ENCODE assay signal across 21 mouse cellular contexts in genomic region chr5:113108165-113108764, GRCm38 (mm10). TPM values are rescaled to one million over a fixed set of nuclear protein-coding genes. Genes with fewer than 3 reads are reported as not detected.
DNase-seq lines count a peak whose midpoint lies in the region; ATAC-seq and TF ChIP-seq lines count a peak whose summit lies in the region.
"Had no signal": no experiment of that assay in that cellular context is flagged by ENCODE, and none has a peak within 500 bp of the region (broad histone marks: within the 10 kb centered on the region; RNA-seq: fewer than 3 reads in every experiment).

No protein-coding gene starts in this region.

- no peak for TF ChIP-seq EP300 in liver, postnatal 0 days (IDR thresholded peaks at IDR 0.05; ENCODE audit: low read depth)

- no peak for TF ChIP-seq CTCF in liver, postnatal 0 days (IDR thresholded peaks at IDR 0.05; ENCODE audit: low read depth)

- no peaks in the 10 kb centered on the region for H3K36me3 ChIP-seq in embryonic facial prominence, embryonic 14.5 days (ENCODE audit: control insufficient read depth, insufficient read depth, low read length)
- H3K36me3 ChIP-seq in embryonic facial prominence, embryonic 10.5 days (replicated peaks): no peaks in the 10 kb centered on the region
- H3K36me3 ChIP-seq in limb, embryonic 12.5 days: no peaks in the 10 kb centered on the region
- H3K36me3 ChIP-seq in limb, embryonic 10.5 days: no peaks in the 10 kb centered on the region
- H3K36me3 ChIP-seq in heart, embryonic 15.5 days: no peaks in the 10 kb centered on the region
- H3K36me3 ChIP-seq in liver, postnatal 0 days (replicated peaks; ENCODE audit: insufficient read depth, low read length): no peaks in the 10 kb centered on the region

- no peak overlapping the region for H3K9ac ChIP-seq in embryonic facial prominence, embryonic 14.5 days (ENCODE audit: low read depth, low read length)
- no peak overlapping the region for H3K9ac ChIP-seq in limb, embryonic 12.5 days (replicated peaks)
- H3K9ac ChIP-seq in heart, embryonic 15.5 days: 0 out of 2 replicates have a peak overlapping the region, but pooled peaks have one; percentile 7
- H3K9ac ChIP-seq in liver, postnatal 0 days (replicated peaks): no peak overlapping the region

- H3K4me3 ChIP-seq in embryonic facial prominence, embryonic 14.5 days (ENCODE audit: low read depth, low read length): no peak overlapping the region
- H3K4me3 ChIP-seq in embryonic facial prominence, embryonic 10.5 days: no peak overlapping the region
- H3K4me3 ChIP-seq in limb, embryonic 12.5 days (replicated peaks): no peak overlapping the region
- H3K4me3 ChIP-seq in limb, embryonic 10.5 days: no peak overlapping the region
- no peak overlapping the region for H3K4me3 ChIP-seq in heart, embryonic 15.5 days
- H3K4me3 ChIP-seq in liver, postnatal 0 days (ENCODE audit: low read depth, low read length): no peak overlapping the region

- DNase-seq in embryonic facial prominence, embryonic 14.5 days (ENCODE audit: low spot score): peak; percentile 56
- no peak for DNase-seq in embryonic facial prominence, embryonic 10.5 days (ENCODE audit: low spot score)
- DNase-seq in limb, embryonic 10.5 days (ENCODE audit: low spot score): no peak
- DNase-seq in liver, postnatal 0 days: no peak
- DNase-seq in cerebellum, postnatal 14 days: no peak
- DNase-seq: cerebellum, adult 9-11 months; kidney, postnatal 10 days; midbrain, embryonic 14.5 days; right cerebral cortex, postnatal 4 days; thymus, postnatal 25 days had no signal

- no peak overlapping the region for H3K4me2 ChIP-seq in embryonic facial prominence, embryonic 14.5 days (ENCODE audit: low read depth, low read length)
- no peak overlapping the region for H3K4me2 ChIP-seq in limb, embryonic 12.5 days
- H3K4me2 ChIP-seq in heart, embryonic 15.5 days: peak overlapping the region; percentile 11; the same call in 1 of the 2 replicates
- H3K4me2 ChIP-seq in liver, postnatal 0 days (ENCODE audit: low read depth, low read length): no peak overlapping the region

- no peaks in the 10 kb centered on the region for H3K27me3 ChIP-seq in embryonic facial prominence, embryonic 14.5 days (replicated peaks; ENCODE audit: control insufficient read depth, insufficient read depth, low read length)
- H3K27me3 ChIP-seq in embryonic facial prominence, embryonic 10.5 days (replicated peaks; ENCODE audit: low read depth, poor library complexity, severe bottlenecking): no peaks in the 10 kb centered on the region
- no peaks in the 10 kb centered on the region for H3K27me3 ChIP-seq in limb, embryonic 12.5 days
- no peaks in the 10 kb centered on the region for H3K27me3 ChIP-seq in limb, embryonic 10.5 days (ENCODE audit: low read depth, poor library complexity, severe bottlenecking)
- no peaks in the 10 kb centered on the region for H3K27me3 ChIP-seq in heart, embryonic 15.5 days
- H3K27me3 ChIP-seq in liver, postnatal 0 days (ENCODE audit: insufficient read depth, low read length): no peaks in the 10 kb centered on the region

- no peaks in the 10 kb centered on the region for H3K9me3 ChIP-seq in embryonic facial prominence, embryonic 14.5 days (ENCODE audit: control insufficient read depth, low read length)
- no peaks in the 10 kb centered on the region for H3K9me3 ChIP-seq in embryonic facial prominence, embryonic 10.5 days
- no peaks in the 10 kb centered on the region for H3K9me3 ChIP-seq in limb, embryonic 12.5 days
- no peaks in the 10 kb centered on the region for H3K9me3 ChIP-seq in limb, embryonic 10.5 days (replicated peaks)
- no peaks in the 10 kb centered on the region for H3K9me3 ChIP-seq in heart, embryonic 15.5 days (replicated peaks)
- no peaks in the 10 kb centered on the region for H3K9me3 ChIP-seq in liver, postnatal 0 days (ENCODE audit: low read length)

- H3K4me1 ChIP-seq in embryonic facial prominence, embryonic 14.5 days (ENCODE audit: control insufficient read depth, insufficient read depth, low read length): no peaks in the 10 kb centered on the region
- H3K4me1 ChIP-seq in embryonic facial prominence, embryonic 10.5 days: peaks cover 42% of the 10 kb centered on the region
- peaks cover 37% of the 10 kb centered on the region for H3K4me1 ChIP-seq in limb, embryonic 12.5 days (replicated peaks)
- H3K4me1 ChIP-seq in limb, embryonic 10.5 days: peaks cover 30% of the 10 kb centered on the region
- H3K4me1 ChIP-seq in heart, embryonic 15.5 days (replicated peaks): peaks cover 67% of the 10 kb centered on the region
- no peaks in the 10 kb centered on the region for H3K4me1 ChIP-seq in liver, postnatal 0 days (ENCODE audit: insufficient read depth)

- H3K27ac ChIP-seq in embryonic facial prominence, embryonic 14.5 days (replicated peaks; ENCODE audit: low read depth, low read length): no peak overlapping the region; the same call in 1 of the 2 replicates
- no peak overlapping the region for H3K27ac ChIP-seq in embryonic facial prominence, embryonic 10.5 days (replicated peaks)
- peak overlapping the region; percentile 41 for H3K27ac ChIP-seq in limb, embryonic 12.5 days
- H3K27ac ChIP-seq in limb, embryonic 10.5 days: no peak overlapping the region
- peak overlapping the region; percentile 81 for H3K27ac ChIP-seq in heart, embryonic 15.5 days
- peak overlapping the region; percentile 22; the same call in 1 of the 2 replicates for H3K27ac ChIP-seq in liver, postnatal 0 days (ENCODE audit: low read depth)

- 58% methylated on average over 11 of the region's 11 CpGs for WGBS in embryonic facial prominence, embryonic 14.5 days
- 83% methylated on average over 11 of the region's 11 CpGs for WGBS in embryonic facial prominence, embryonic 10.5 days
- 78% methylated on average over 11 of the region's 11 CpGs for WGBS in limb, embryonic 12.5 days
- 81% methylated on average over 11 of the region's 11 CpGs for WGBS in limb, embryonic 10.5 days
- WGBS in heart, embryonic 15.5 days: 32% methylated on average over 11 of the region's 11 CpGs
- WGBS in liver, postnatal 0 days (ENCODE audit: insufficient replicate concordance): 64% methylated on average over 11 of the region's 11 CpGs

- ATAC-seq in embryonic facial prominence, embryonic 14.5 days (ENCODE audit: low read depth): peak; percentile 28; the same call in 1 of the 2 replicates
- no peak for ATAC-seq in limb, embryonic 12.5 days (ENCODE audit: insufficient number of reproducible peaks, insufficient read depth, low FRiP score, low TSS enrichment, low read depth)
- ATAC-seq in heart, embryonic 15.5 days (replicated peaks; ENCODE audit: insufficient number of reproducible peaks, insufficient read depth, low FRiP score, low read depth): 0 out of 2 replicates have a peak, but pooled peaks have one; percentile 40
- ATAC-seq in liver, postnatal 0 days: no peak
- ATAC-seq in erythroid progenitor cell, adult 5-6 weeks (replicated peaks; ENCODE audit: low FRiP score, poor library complexity, severe bottlenecking): no peak
- ATAC-seq: inflammation-experienced regulatory T-cells, adult 6 months had no signal

RNA-seq across cellular contexts. Expression of gene Crybb3, which starts 26.9 kb away (rescaled TPM):
- 2.1 and 2.3 TPM in 2 replicates for polyA plus RNA-seq in embryonic facial prominence, embryonic 14.5 days (2014; fragmentation: Nextera tagmentation; extraction: Ambion mirVana)
- 0.97 and 1.0 TPM in 2 replicates for polyA plus RNA-seq in embryonic facial prominence, embryonic 10.5 days (2016; fragmentation: Nextera tagmentation; extraction: Ambion mirVana)
- polyA plus RNA-seq in limb, embryonic 12.5 days (2016; fragmentation: Nextera tagmentation; extraction: Ambion mirVana): 1.4 TPM in 2 replicates
- polyA plus RNA-seq in limb, embryonic 10.5 days (2016; fragmentation: Nextera tagmentation; extraction: Ambion mirVana): 0.33 and 0.59 TPM in 2 replicates
- 0.83 and 1.5 TPM in 2 replicates for polyA plus RNA-seq in heart, embryonic 15.5 days (2015; fragmentation: Nextera tagmentation; extraction: Ambion mirVana)
- 0.15 TPM in 1 of 2 replicates, not detected in the other for polyA plus RNA-seq in liver, postnatal 0 days (2015; fragmentation: Nextera tagmentation; extraction: Ambion mirVana)
- not detected in 2 replicates for total RNA-seq in erythroid progenitor cell, adult 5-6 weeks (2015; ENCODE audit: low replicate concordance)
- not detected in 2 replicates for total RNA-seq in erythroid progenitor cell, adult 5-6 weeks (2017; ENCODE audit: low replicate concordance)
- polyA plus RNA-seq: neural tube, embryonic 11.5 days had no signal

RNA-seq across cellular contexts. Expression of gene Crybb2, which starts 38.3 kb away (rescaled TPM):
- not detected in 2 replicates for polyA plus RNA-seq in embryonic facial prominence, embryonic 14.5 days (2014; fragmentation: Nextera tagmentation; extraction: Ambion mirVana)
- not detected in 2 replicates for polyA plus RNA-seq in embryonic facial prominence, embryonic 10.5 days (2016; fragmentation: Nextera tagmentation; extraction: Ambion mirVana)
- not detected in 2 replicates for polyA plus RNA-seq in limb, embryonic 12.5 days (2016; fragmentation: Nextera tagmentation; extraction: Ambion mirVana)
- polyA plus RNA-seq in limb, embryonic 10.5 days (2016; fragmentation: Nextera tagmentation; extraction: Ambion mirVana): not detected in 2 replicates
- not detected in 2 replicates for polyA plus RNA-seq in heart, embryonic 15.5 days (2015; fragmentation: Nextera tagmentation; extraction: Ambion mirVana)
- polyA plus RNA-seq in liver, postnatal 0 days (2015; fragmentation: Nextera tagmentation; extraction: Ambion mirVana): not detected in 2 replicates
- total RNA-seq in erythroid progenitor cell, adult 5-6 weeks (2015; ENCODE audit: low replicate concordance): not detected in 2 replicates
- total RNA-seq in erythroid progenitor cell, adult 5-6 weeks (2017; ENCODE audit: low replicate concordance): 1.3 TPM in 1 of 2 replicates, not detected in the other
- total RNA-seq: adrenal gland, adult 2 months; ES-E14; heart, postnatal 14 days; layer of hippocampus, postnatal 10 days; left cerebral cortex, postnatal 14 days had no signal
- polyA plus RNA-seq: adrenal gland, adult 2 months; forebrain, embryonic 11.5 days; inflammation-experienced regulatory T-cells, adult 6 months; midbrain, embryonic 14.5 days; neural tube, embryonic 11.5 days had no signal

Comparison
In these comparisons a context has a peak if more than half of its experiments do, and no peak if none do; other contexts are left out.
1. H3K27ac ChIP-seq: peak in limb, embryonic 12.5 days (single experiment), heart, embryonic 15.5 days (single experiment) and liver, postnatal 0 days (single experiment); none in embryonic facial prominence, embryonic 14.5 days (single experiment), embryonic facial prominence, embryonic 10.5 days (single experiment) and limb, embryonic 10.5 days (single experiment).
2. ATAC-seq: peak in embryonic facial prominence, embryonic 14.5 days (single experiment) and heart, embryonic 15.5 days (single experiment); none in limb, embryonic 12.5 days (single experiment), liver, postnatal 0 days (single experiment) and erythroid progenitor cell, adult 5-6 weeks (single experiment).